9 mouse cellular contexts compared by ENCODE assay signal in the genomic region with DNA sequence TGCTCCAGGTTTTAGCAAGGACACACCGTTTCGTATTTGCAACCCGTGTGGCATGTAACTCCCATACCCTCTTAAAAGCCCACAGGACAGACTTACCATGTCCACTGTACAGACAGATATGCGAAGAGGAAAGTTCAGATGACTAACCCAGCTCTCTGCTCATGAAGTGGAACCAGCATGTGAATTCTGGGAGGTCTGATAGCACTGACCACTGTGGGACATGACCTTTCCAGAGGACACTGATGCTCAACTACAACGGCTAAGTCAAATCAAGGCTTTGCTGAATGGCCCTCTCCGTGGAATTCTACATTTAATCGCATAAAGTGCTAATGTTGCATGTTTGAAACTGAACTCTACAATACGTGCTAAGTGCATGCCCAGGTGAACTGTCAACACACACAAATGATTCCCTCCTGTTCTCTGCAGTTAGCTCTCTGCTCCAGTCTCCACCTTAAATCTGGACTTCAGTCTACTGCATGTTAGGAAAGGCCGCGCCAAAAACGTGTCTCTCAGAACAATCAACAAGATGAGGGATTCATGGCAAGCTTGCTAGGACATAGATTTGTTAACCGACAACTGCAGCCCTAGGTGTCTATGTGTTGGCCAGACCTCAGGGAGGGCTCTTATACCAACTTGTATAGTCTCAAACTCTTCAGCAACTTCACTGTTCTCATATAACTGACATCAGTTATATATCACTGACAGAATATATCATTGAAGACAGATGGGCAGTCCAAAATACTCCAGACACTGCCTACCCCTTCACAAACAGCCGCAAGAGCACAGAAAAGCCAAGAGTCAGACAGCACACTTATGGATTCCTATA. TPM values are rescaled to one million over a fixed set of nuclear protein-coding genes. Genes with fewer than 3 reads are reported as not detected.
A peak's percentile ranks its signal among the peaks of the same experiment; 100 is the strongest.
DNase-seq lines count a peak whose midpoint lies in the region; ATAC-seq lines count a peak whose summit lies in the region.
"Had no signal": no experiment of that assay in that cellular context is flagged by ENCODE, and none has a peak within 500 bp of the region (broad histone marks: within the 10 kb centered on the region; RNA-seq: fewer than 3 reads in every experiment).

No protein-coding gene starts in this region.

- peaks cover 12% of the 10 kb centered on the region for H3K4me1 ChIP-seq in neural tube, embryonic 11.5 days (ENCODE audit: control insufficient read depth, insufficient read depth, low read length)
- H3K4me1 ChIP-seq in heart, embryonic 13.5 days = peaks cover 34% of the 10 kb centered on the region
- peaks cover 40% of the 10 kb centered on the region for H3K4me1 ChIP-seq in liver, embryonic 12.5 days
- peaks cover 13% of the 10 kb centered on the region for H3K4me1 ChIP-seq in stomach, embryonic 15.5 days

- H3K27ac ChIP-seq in neural tube, embryonic 11.5 days (ENCODE audit: low read depth, low read length) = no peak overlapping the region
- no peak overlapping the region for H3K27ac ChIP-seq in heart, embryonic 13.5 days (replicated peaks)
- H3K27ac ChIP-seq in liver, embryonic 12.5 days = peak overlapping the region; percentile 85
- H3K27ac ChIP-seq in stomach, embryonic 15.5 days = no peak overlapping the region

- WGBS in neural tube, embryonic 11.5 days = 71% methylated on average over 13 of the region's 13 CpGs
- 62% methylated on average over 13 of the region's 13 CpGs for WGBS in heart, embryonic 13.5 days
- 61% methylated on average over 13 of the region's 13 CpGs for WGBS in liver, embryonic 12.5 days (ENCODE audit: insufficient replicate concordance)
- 60% methylated on average over 13 of the region's 13 CpGs for WGBS in stomach, embryonic 15.5 days

- ATAC-seq in neural tube, embryonic 11.5 days (ENCODE audit: insufficient read depth, low FRiP score, low TSS enrichment) = no peak
- no peak for ATAC-seq in heart, embryonic 13.5 days (ENCODE audit: extremely low read depth, insufficient number of reproducible peaks, low FRiP score, low TSS enrichment)
- no peak for ATAC-seq in liver, embryonic 12.5 days
- no peak for ATAC-seq in stomach, embryonic 15.5 days (ENCODE audit: insufficient read depth, low FRiP score, low read depth)

- peak overlapping the region; percentile 53 for H3K4me2 ChIP-seq in neural tube, embryonic 11.5 days (ENCODE audit: low read depth)
- H3K4me2 ChIP-seq in heart, embryonic 13.5 days = peak overlapping the region; percentile 65
- peak overlapping the region; percentile 63 for H3K4me2 ChIP-seq in liver, embryonic 12.5 days
- peak overlapping the region; percentile 58 for H3K4me2 ChIP-seq in stomach, embryonic 15.5 days

- H3K9me3 ChIP-seq in neural tube, embryonic 11.5 days (ENCODE audit: control insufficient read depth, low read length) = peaks cover 6% of the 10 kb centered on the region; the same call in 1 of the 2 replicates
- H3K9me3 ChIP-seq in heart, embryonic 13.5 days = no peaks in the 10 kb centered on the region
- H3K9me3 ChIP-seq in liver, embryonic 12.5 days (replicated peaks) = no peaks in the 10 kb centered on the region
- no peaks in the 10 kb centered on the region for H3K9me3 ChIP-seq in stomach, embryonic 15.5 days

- peak overlapping the region; percentile 71 for H3K9ac ChIP-seq in neural tube, embryonic 11.5 days (ENCODE audit: low read length)
- peak overlapping the region; percentile 82 for H3K9ac ChIP-seq in heart, embryonic 13.5 days
- H3K9ac ChIP-seq in liver, embryonic 12.5 days = peak overlapping the region; percentile 79
- peak overlapping the region; percentile 54; the same call in 1 of the 2 replicates for H3K9ac ChIP-seq in stomach, embryonic 15.5 days

- peak; percentile 15 to 23 for DNase-seq in adrenal gland, adult 18-20 months (ENCODE audit: low spot score in 2 of 2)
- no peak for DNase-seq in adrenal gland, adult 2 months
- DNase-seq in neural tube, embryonic 11.5 days (ENCODE audit: low spot score) = no peak
- no peak for DNase-seq in neural tube, embryonic 10.5 days (ENCODE audit: extremely low spot score, low spot score)
- DNase-seq in gastrocnemius, adult 18-20 months (ENCODE audit: low spot score) = no peak

- peaks cover 28% of the 10 kb centered on the region for H3K36me3 ChIP-seq in neural tube, embryonic 11.5 days (ENCODE audit: control insufficient read depth, insufficient read depth, low read length)
- H3K36me3 ChIP-seq in heart, embryonic 13.5 days = peaks cover 49% of the 10 kb centered on the region
- peaks cover 51% of the 10 kb centered on the region for H3K36me3 ChIP-seq in liver, embryonic 12.5 days
- peaks cover 34% of the 10 kb centered on the region for H3K36me3 ChIP-seq in stomach, embryonic 15.5 days

- H3K27me3 ChIP-seq in neural tube, embryonic 11.5 days (ENCODE audit: control insufficient read depth, insufficient read depth, low read length) = no peaks in the 10 kb centered on the region
- no peaks in the 10 kb centered on the region for H3K27me3 ChIP-seq in heart, embryonic 13.5 days (replicated peaks)
- H3K27me3 ChIP-seq in liver, embryonic 12.5 days (replicated peaks) = no peaks in the 10 kb centered on the region
- no peaks in the 10 kb centered on the region for H3K27me3 ChIP-seq in stomach, embryonic 15.5 days (replicated peaks)

- H3K4me3 ChIP-seq in neural tube, embryonic 11.5 days (ENCODE audit: low read depth, low read length) = peak overlapping the region; percentile 54
- peak overlapping the region; percentile 55 for H3K4me3 ChIP-seq in heart, embryonic 13.5 days
- H3K4me3 ChIP-seq in liver, embryonic 12.5 days = peak overlapping the region; percentile 64
- H3K4me3 ChIP-seq in stomach, embryonic 15.5 days (replicated peaks) = peak overlapping the region; percentile 51

RNA-seq across cellular contexts. Expression of gene Hjurp, which starts 1.5 kb away (rescaled TPM):
- total RNA-seq in adrenal gland, adult 18-20 months (2021) = 10 to 100 TPM; 21.7 to 27.4 TPM
- total RNA-seq in adrenal gland, adult 2 months (2021) = 10 to 100 TPM; 24.7 to 25.5 TPM
- 13.6 and 17.5 TPM in 2 replicates for polyA plus RNA-seq in adrenal gland, adult 2 months (2012; rRNA removed)
- polyA plus RNA-seq in neural tube, embryonic 11.5 days (2014; fragmentation: Nextera tagmentation; extraction: Ambion mirVana) = 136 and 141 TPM in 2 replicates
- polyA plus RNA-seq in heart, embryonic 13.5 days (2015; fragmentation: Nextera tagmentation; extraction: Ambion mirVana) = 102 and 106 TPM in 2 replicates
- 104 and 106 TPM in 2 replicates for polyA plus RNA-seq in liver, embryonic 12.5 days (2016; fragmentation: Nextera tagmentation; extraction: Ambion mirVana)
- 162 and 176 TPM in 2 replicates for polyA plus RNA-seq in stomach, embryonic 15.5 days (2015; fragmentation: Nextera tagmentation; extraction: Ambion mirVana)
- total RNA-seq in gastrocnemius, adult 18-20 months (2021) = 1 to 10 TPM; 5.4 to 5.8 TPM

RNA-seq across cellular contexts. Expression of gene Trpm8, which starts 1.6 kb away (rescaled TPM):
- not detected for total RNA-seq in adrenal gland, adult 18-20 months (2021)
- total RNA-seq in adrenal gland, adult 2 months (2021) = not detected
- not detected in 2 replicates for polyA plus RNA-seq in adrenal gland, adult 2 months (2012; rRNA removed)
- not detected in 2 replicates for polyA plus RNA-seq in neural tube, embryonic 11.5 days (2014; fragmentation: Nextera tagmentation; extraction: Ambion mirVana)
- polyA plus RNA-seq in heart, embryonic 13.5 days (2015; fragmentation: Nextera tagmentation; extraction: Ambion mirVana) = 0.03 and 0.04 TPM in 2 replicates
- polyA plus RNA-seq in liver, embryonic 12.5 days (2016; fragmentation: Nextera tagmentation; extraction: Ambion mirVana) = not detected in 2 replicates
- not detected in 2 replicates for polyA plus RNA-seq in stomach, embryonic 15.5 days (2015; fragmentation: Nextera tagmentation; extraction: Ambion mirVana)
- not detected for total RNA-seq in gastrocnemius, adult 18-20 months (2021)

RNA-seq across cellular contexts. Expression of gene Mroh2a, which starts 49.1 kb away (rescaled TPM):
- total RNA-seq in adrenal gland, adult 18-20 months (2021) = under 1 TPM; 0.33 to 0.51 TPM
- under 1 TPM in 1 of 2 experiments, not detected in 1; 0.10 TPM for total RNA-seq in adrenal gland, adult 2 months (2021)
- 0.03 and 0.17 TPM in 2 replicates for polyA plus RNA-seq in adrenal gland, adult 2 months (2012; rRNA removed)
- 1.3 and 1.4 TPM in 2 replicates for polyA plus RNA-seq in neural tube, embryonic 11.5 days (2014; fragmentation: Nextera tagmentation; extraction: Ambion mirVana)
- polyA plus RNA-seq in heart, embryonic 13.5 days (2015; fragmentation: Nextera tagmentation; extraction: Ambion mirVana) = 0.33 and 0.50 TPM in 2 replicates
- 0.46 and 0.61 TPM in 2 replicates for polyA plus RNA-seq in liver, embryonic 12.5 days (2016; fragmentation: Nextera tagmentation; extraction: Ambion mirVana)
- 0.94 and 1.2 TPM in 2 replicates for polyA plus RNA-seq in stomach, embryonic 15.5 days (2015; fragmentation: Nextera tagmentation; extraction: Ambion mirVana)
- total RNA-seq in gastrocnemius, adult 18-20 months (2021) = not detected
- polyA plus RNA-seq: cortical plate, adult 2 months had no signal

Comparison
In these comparisons a context has a peak if more than half of its experiments do, and no peak if none do; other contexts are left out.
1. DNase-seq: peak in adrenal gland, adult 18-20 months (2 of 2); none in adrenal gland, adult 2 months (single experiment), neural tube, embryonic 11.5 days (single experiment), neural tube, embryonic 10.5 days (single experiment) and gastrocnemius, adult 18-20 months (single experiment).
2. Peak in every context shown above with its lines, with median percentiles within 50 percentile points of each other: H3K4me2 ChIP-seq, H3K4me3 ChIP-seq and H3K9ac ChIP-seq.